Mouse (Mus musculus): Measurements from ENCODE around the gene Cel.

DNA sequence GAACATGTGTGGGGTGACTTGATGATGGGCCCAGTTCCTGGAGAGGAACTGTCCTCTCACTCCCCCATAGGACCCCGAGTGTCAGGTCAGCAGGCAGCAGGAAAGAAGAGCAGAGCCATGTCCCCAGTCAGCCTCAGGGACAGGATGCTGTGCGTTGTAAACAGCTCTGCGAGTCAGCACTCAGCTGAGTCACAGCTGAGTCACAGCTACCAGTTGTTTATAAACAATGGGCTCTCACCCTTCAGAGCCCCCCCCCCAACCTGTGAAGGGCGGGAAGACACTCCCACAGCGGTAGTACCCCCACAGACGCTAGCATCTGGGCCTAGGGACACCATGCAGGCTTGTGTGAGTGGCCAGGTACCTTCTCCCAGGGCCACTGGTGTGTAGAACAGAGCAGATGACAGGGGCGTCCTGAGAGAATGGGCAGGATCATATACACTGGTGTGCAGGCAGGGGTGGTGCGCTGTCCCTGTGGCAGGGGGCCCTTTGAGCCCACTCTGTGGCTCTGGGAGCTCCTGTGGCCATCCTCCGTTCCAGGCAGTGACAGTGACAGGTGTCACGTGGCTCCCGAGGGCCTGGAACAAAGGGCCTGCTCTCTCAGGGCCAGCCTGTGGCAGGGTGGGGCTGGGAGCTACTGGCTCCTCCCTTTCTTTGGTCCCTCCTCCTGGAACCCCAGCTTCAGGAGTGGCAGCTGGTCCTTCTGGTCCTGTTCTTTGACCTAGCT, 37.8 kb downstream of the Cel start:
- TF ChIP-seq CTCF (IDR thresholded peaks at IDR 0.05; ENCODE audit: low read depth) (no peak), EP300 (optimal IDR thresholded peaks at IDR 0.05) (no peak)

Data from stomach, postnatal 0 days (tissue).